Mouse (Mus musculus): ENCODE measurements at regions not wholly inside any gene's neighbourhood (a gene's known extent, or its start where the extent isn't known, plus 50 kb on each side); places are given as distances from the start of the nearest gene placed in this dataset.

- 69% methylated on average over 5 of the region's 5 CpGs for WGBS (ENCODE audit: insufficient replicate concordance)
- Histone ChIP-seq H3K27me3 (ENCODE audit: insufficient read depth, low read length) (no peaks in the 10 kb centered on the region), H3K9ac (replicated peaks) (no peak overlapping the region), H3K36me3 (replicated peaks; ENCODE audit: insufficient read depth, low read length) (no peaks in the 10 kb centered on the region), H3K9me3 (ENCODE audit: low read length) (no peaks in the 10 kb centered on the region), H3K4me3 (ENCODE audit: low read depth, low read length) (no peak overlapping the region), H3K4me2 (ENCODE audit: low read depth, low read length) (no peak overlapping the region), H3K27ac (ENCODE audit: low read depth) (no peak overlapping the region), H3K4me1 (ENCODE audit: insufficient read depth) (no peaks in the 10 kb centered on the region)
- ATAC-seq (no peak), DNase-seq (no peak)
- no peak for TF ChIP-seq CTCF (IDR thresholded peaks at IDR 0.05; ENCODE audit: low read depth)
- TF ChIP-seq EP300 (IDR thresholded peaks at IDR 0.05; ENCODE audit: low read depth): no peak
These were observed 202.3 kb upstream of the Adra1b start for GRCm38 (mm10) chr11:44103188-44103840.

- Histone ChIP-seq H3K27ac (ENCODE audit: low read depth) (no peak overlapping the region), H3K36me3 (replicated peaks; ENCODE audit: insufficient read depth, low read length) (no peaks in the 10 kb centered on the region), H3K9me3 (ENCODE audit: low read length) (no peaks in the 10 kb centered on the region), H3K9ac (replicated peaks) (no peak overlapping the region), H3K4me1 (ENCODE audit: insufficient read depth) (no peaks in the 10 kb centered on the region), H3K4me2 (ENCODE audit: low read depth, low read length) (no peak overlapping the region), H3K27me3 (ENCODE audit: insufficient read depth, low read length) (no peaks in the 10 kb centered on the region), H3K4me3 (ENCODE audit: low read depth, low read length) (no peak overlapping the region)
- ATAC-seq: no peak
- TF ChIP-seq EP300 (IDR thresholded peaks at IDR 0.05; ENCODE audit: low read depth): no peak
- TF ChIP-seq CTCF (IDR thresholded peaks at IDR 0.05; ENCODE audit: low read depth): no peak
- DNase-seq: no peak
These were observed 202.8 kb upstream of the Adra1b start for GRCm38 (mm10) chr11:44103841-44104191.

GRCm38 (mm10) chr11:44106231-44106630 lies 205.2 kb upstream of the Adra1b start:
- Histone ChIP-seq H3K9me3 (ENCODE audit: low read length) (no peaks in the 10 kb centered on the region), H3K4me2 (ENCODE audit: low read depth, low read length) (no peak overlapping the region), H3K27ac (ENCODE audit: low read depth) (no peak overlapping the region), H3K9ac (replicated peaks) (no peak overlapping the region), H3K36me3 (replicated peaks; ENCODE audit: insufficient read depth, low read length) (no peaks in the 10 kb centered on the region), H3K27me3 (ENCODE audit: insufficient read depth, low read length) (no peaks in the 10 kb centered on the region), H3K4me3 (ENCODE audit: low read depth, low read length) (no peak overlapping the region), H3K4me1 (ENCODE audit: insufficient read depth) (no peaks in the 10 kb centered on the region)
- WGBS (ENCODE audit: insufficient replicate concordance): 80% methylated on average over 1 of the region's 1 CpGs
- TF ChIP-seq EP300 (IDR thresholded peaks at IDR 0.05; ENCODE audit: low read depth) (no peak), CTCF (IDR thresholded peaks at IDR 0.05; ENCODE audit: low read depth) (no peak)
- ATAC-seq: no peak
- DNase-seq: no peak

- no peak overlapping the region for H3K27ac ChIP-seq (ENCODE audit: low read depth)
- H3K36me3 ChIP-seq (replicated peaks; ENCODE audit: insufficient read depth, low read length): no peaks in the 10 kb centered on the region
- ATAC-seq (no peak), DNase-seq (no peak)
- no peaks in the 10 kb centered on the region for H3K27me3 ChIP-seq (ENCODE audit: insufficient read depth, low read length)
- no peak overlapping the region for H3K9ac ChIP-seq (replicated peaks)
- H3K4me1 ChIP-seq (ENCODE audit: insufficient read depth): no peaks in the 10 kb centered on the region
- H3K4me2 ChIP-seq (ENCODE audit: low read depth, low read length): no peak overlapping the region
- no peaks in the 10 kb centered on the region for H3K9me3 ChIP-seq (ENCODE audit: low read length)
- H3K4me3 ChIP-seq (ENCODE audit: low read depth, low read length): no peak overlapping the region
- no peak for TF ChIP-seq EP300 (IDR thresholded peaks at IDR 0.05; ENCODE audit: low read depth)
- 65% methylated on average over 5 of the region's 5 CpGs for WGBS (ENCODE audit: insufficient replicate concordance)
These were observed 210.5 kb upstream of the Adra1b start for GRCm38 (mm10) chr11:44111525-44111924.

- 78% methylated on average over 9 of the region's 9 CpGs for WGBS (ENCODE audit: insufficient replicate concordance)
- H3K4me1 ChIP-seq (ENCODE audit: insufficient read depth): no peaks in the 10 kb centered on the region
- no peak overlapping the region for H3K4me2 ChIP-seq (ENCODE audit: low read depth, low read length)
- ATAC-seq: no peak
- H3K36me3 ChIP-seq (replicated peaks; ENCODE audit: insufficient read depth, low read length): no peaks in the 10 kb centered on the region
- no peaks in the 10 kb centered on the region for H3K9me3 ChIP-seq (ENCODE audit: low read length)
- no peak for DNase-seq
- no peak overlapping the region for H3K4me3 ChIP-seq (ENCODE audit: low read depth, low read length)
- no peak overlapping the region for H3K27ac ChIP-seq (ENCODE audit: low read depth)
- no peak overlapping the region for H3K9ac ChIP-seq (replicated peaks)
- TF ChIP-seq CTCF (IDR thresholded peaks at IDR 0.05; ENCODE audit: low read depth): no peak
- TF ChIP-seq EP300 (IDR thresholded peaks at IDR 0.05; ENCODE audit: low read depth): no peak
- H3K27me3 ChIP-seq (ENCODE audit: insufficient read depth, low read length): no peaks in the 10 kb centered on the region
These were observed 226.1 kb upstream of the Adra1b start for GRCm38 (mm10) chr11:44127088-44127487.

- Histone ChIP-seq H3K9ac (replicated peaks) (no peak overlapping the region), H3K36me3 (replicated peaks; ENCODE audit: insufficient read depth, low read length) (no peaks in the 10 kb centered on the region), H3K4me1 (ENCODE audit: insufficient read depth) (no peaks in the 10 kb centered on the region), H3K4me3 (ENCODE audit: low read depth, low read length) (no peak overlapping the region), H3K27ac (ENCODE audit: low read depth) (no peak overlapping the region), H3K4me2 (ENCODE audit: low read depth, low read length) (no peak overlapping the region), H3K27me3 (ENCODE audit: insufficient read depth, low read length) (no peaks in the 10 kb centered on the region), H3K9me3 (ENCODE audit: low read length) (no peaks in the 10 kb centered on the region)
- 76% methylated on average over 6 of the region's 6 CpGs for WGBS (ENCODE audit: insufficient replicate concordance)
- ATAC-seq (no peak), DNase-seq (no peak)
- TF ChIP-seq CTCF (IDR thresholded peaks at IDR 0.05; ENCODE audit: low read depth): no peak
These were observed 227.5 kb upstream of the Adra1b start for GRCm38 (mm10) chr11:44128481-44128880.

GRCm38 (mm10) chr11:44133244-44133643 lies 232.2 kb upstream of the Adra1b start:
- TF ChIP-seq EP300 (IDR thresholded peaks at IDR 0.05; ENCODE audit: low read depth) (no peak), CTCF (IDR thresholded peaks at IDR 0.05; ENCODE audit: low read depth) (no peak)
- WGBS (ENCODE audit: insufficient replicate concordance): 73% methylated on average over 7 of the region's 7 CpGs
- DNase-seq: no peak
- H3K4me2 ChIP-seq (ENCODE audit: low read depth, low read length): no peak overlapping the region
- no peaks in the 10 kb centered on the region for H3K27me3 ChIP-seq (ENCODE audit: insufficient read depth, low read length)
- H3K36me3 ChIP-seq (replicated peaks; ENCODE audit: insufficient read depth, low read length): no peaks in the 10 kb centered on the region
- no peak overlapping the region for H3K27ac ChIP-seq (ENCODE audit: low read depth)
- no peak for ATAC-seq
- no peak overlapping the region for H3K4me3 ChIP-seq (ENCODE audit: low read depth, low read length)
- H3K9me3 ChIP-seq (ENCODE audit: low read length): no peaks in the 10 kb centered on the region
- H3K9ac ChIP-seq (replicated peaks): no peak overlapping the region
- no peaks in the 10 kb centered on the region for H3K4me1 ChIP-seq (ENCODE audit: insufficient read depth)

Data from liver, postnatal 0 days (tissue).